Mouse (Mus musculus): ENCODE data around the gene Cstf2t.

- TF ChIP-seq POLR2A (IDR thresholded peaks at IDR 0.05; ENCODE audit: borderline replicate concordance, control insufficient read depth, low read depth, low read length) = no peak
- no peak for TF ChIP-seq CTCF (IDR thresholded peaks at IDR 0.05; ENCODE audit: control insufficient read depth, insufficient read depth, low read length)
Observed at GRCm38 (mm10) chr19:31082662-31083429, at the start of gene Cstf2t.
